Mouse (Mus musculus) liver, postnatal 0 days (tissue): ENCODE measurements around the gene Slc36a4.

Source experiments
- CTCF ChIP-seq: sonication (generic); IDR thresholded peaks from 2 replicates; pipeline ENCODE4 v1.5.1; 2016; ENCODE audit warnings: antibody characterized with exemption, low read depth
- EP300 ChIP-seq: IDR thresholded peaks from 2 replicates; pipeline ENCODE4 v1.6.1; 2016; ENCODE audit warnings: antibody characterized with exemption, low read depth, mild to moderate bottlenecking

- no peak for TF ChIP-seq CTCF
- TF ChIP-seq EP300: no peak
Measured at GRCm38 (mm10) chr9:15786192-15786591, 76.7 kb downstream of the Slc36a4 start.
